Mouse (Mus musculus) T-cell, adult 2 months (primary cell): ENCODE data around the gene Tnrc6b.

Source experiments
- DNase-seq: peaks from one replicate; pipeline ENCODE4 v3.0.0; 2022; ENCODE audit warnings: low spot score

The Tnrc6b gene

DNA sequence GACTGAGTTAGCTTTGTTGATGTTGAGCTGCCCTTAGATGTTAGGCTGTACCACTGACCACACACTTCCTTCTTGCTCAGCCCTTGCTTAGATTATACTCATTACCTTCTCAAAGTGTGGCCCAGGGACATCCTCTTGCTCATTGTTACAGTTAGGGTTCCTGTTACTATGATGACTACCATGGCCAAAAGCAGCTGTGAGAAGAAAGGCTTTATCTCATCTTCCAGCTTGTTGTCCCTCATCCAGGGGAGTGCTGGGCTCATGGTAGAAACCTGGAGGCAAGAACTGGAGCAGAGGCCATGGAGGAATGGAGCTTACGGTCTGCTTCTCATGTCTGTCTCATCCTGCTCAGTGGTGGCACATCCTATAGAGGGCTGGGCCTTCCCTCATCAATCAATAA, 28.9 kb downstream of the Tnrc6b start:
- DNase-seq, result peak; percentile 41

DNA sequence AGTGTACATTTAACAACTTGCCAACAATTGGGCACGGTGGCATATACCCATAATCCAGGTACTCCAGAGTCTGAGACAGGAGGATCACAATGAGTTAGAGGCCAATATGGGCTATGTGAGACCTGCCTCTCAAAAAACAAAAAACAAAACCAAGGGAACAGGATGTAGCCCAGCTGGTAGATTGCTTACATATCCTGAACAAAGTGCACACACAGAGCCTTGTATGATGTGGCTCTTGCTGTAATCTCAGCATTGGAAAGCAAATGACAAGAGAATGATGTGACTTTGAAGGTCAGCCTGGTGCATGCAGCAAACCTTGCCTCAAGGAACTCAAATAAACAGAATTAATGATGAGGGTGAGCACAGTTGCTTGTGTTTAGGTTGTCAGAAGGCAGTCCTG, 30.7 kb downstream of the Tnrc6b start:
- DNase-seq, result peak; percentile 61

DNA sequence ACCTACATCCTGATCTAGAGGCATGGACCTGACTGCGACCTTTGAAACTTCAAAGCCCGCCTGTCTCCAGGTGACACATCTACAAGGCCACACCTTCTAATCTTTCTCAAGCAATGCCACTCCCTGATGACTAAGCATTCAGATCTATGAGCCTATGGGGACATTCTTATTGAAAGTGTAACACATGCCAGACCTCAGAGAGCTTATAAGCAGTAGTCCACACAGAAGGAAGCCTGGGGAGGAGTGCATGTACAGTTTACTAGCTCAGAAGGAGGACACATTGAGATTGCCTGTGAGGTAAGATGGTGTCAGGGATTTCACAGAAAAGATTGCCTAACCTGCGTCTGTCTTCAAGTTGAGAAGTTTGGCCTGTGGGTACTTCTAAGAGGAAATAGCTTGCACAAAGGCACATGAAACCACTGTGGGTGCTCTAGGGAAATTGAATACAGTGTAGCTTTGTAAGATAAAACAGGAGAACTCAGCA, 31.9 kb downstream of the Tnrc6b start:
- peak; percentile 58 for DNase-seq

DNA sequence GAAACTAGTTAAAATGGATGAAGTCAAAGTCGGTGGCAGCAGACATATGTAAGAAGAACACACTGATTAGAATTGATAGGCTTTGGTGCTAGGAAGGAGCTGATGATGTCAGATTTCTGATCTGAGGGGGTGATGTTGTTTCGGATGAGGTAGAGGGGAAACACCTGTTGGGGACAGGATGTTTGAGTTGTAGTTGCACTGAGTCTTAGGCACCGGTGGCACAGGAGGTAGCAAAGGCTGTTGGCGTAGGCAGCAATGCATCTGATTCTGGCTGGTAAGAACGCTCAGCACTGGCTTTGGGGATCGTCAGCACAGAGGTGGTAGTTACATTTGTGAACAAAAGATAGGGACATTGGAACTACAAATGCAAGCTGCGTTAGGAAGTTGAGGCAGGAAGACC, 32.5 kb downstream of the Tnrc6b start:
- peak; percentile 90 for DNase-seq

DNA sequence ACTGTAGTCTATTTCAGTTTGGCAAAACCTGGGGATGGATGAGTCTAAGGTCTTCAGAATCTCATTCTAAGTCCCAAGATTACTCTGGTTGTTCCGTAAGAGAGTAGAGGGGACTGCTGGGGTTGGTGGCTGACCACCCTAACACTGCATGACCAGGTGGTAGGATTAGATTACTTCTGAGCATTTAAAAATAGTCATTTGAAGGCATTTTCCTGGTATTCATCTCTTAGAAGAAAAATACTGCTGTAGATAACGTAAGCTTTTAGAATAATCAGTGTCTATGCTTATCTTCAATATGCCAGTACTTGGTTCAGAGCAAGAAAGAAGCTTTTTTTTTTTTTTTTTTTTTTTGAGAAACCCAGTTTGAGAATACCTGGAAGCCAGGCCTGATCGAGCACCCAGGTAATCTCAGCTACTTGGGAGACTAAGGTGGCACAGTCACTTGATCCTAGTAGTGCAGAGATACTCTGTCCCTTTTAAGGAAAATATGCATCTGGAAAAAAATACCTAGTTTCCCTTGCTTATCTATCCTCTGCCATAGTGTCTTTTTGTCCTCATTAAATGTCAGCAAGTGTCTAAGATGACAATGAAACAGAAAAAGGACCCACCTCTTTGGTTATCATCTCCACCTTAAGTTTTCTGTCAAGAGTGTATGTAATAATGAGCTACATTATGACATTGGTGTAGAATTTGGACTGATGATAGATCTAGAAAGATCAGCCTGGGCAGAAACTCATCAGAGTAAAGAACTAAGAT, 33.7 kb downstream of the Tnrc6b start:
- DNase-seq, result no peak

DNA sequence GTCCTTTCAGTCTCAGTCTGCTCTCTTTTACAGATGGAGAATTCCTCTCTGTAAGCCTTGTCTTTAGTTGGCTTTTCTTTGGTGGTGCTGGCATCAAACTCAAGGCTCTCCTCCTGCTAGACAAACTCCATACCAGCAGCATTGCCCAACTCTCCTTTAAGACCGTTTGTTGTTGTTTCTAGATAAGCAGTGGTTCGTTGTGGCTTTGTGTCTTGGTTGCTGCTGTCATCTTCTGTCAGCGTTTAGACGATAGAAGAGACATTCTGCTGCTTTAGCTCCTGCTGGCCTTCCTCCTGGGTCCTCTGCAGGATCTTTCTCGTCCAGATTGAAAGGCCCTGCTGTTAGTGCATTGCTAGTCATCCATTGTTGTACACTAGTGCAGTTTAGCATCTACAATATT, 37.9 kb downstream of the Tnrc6b start:
- no peak for DNase-seq

DNA sequence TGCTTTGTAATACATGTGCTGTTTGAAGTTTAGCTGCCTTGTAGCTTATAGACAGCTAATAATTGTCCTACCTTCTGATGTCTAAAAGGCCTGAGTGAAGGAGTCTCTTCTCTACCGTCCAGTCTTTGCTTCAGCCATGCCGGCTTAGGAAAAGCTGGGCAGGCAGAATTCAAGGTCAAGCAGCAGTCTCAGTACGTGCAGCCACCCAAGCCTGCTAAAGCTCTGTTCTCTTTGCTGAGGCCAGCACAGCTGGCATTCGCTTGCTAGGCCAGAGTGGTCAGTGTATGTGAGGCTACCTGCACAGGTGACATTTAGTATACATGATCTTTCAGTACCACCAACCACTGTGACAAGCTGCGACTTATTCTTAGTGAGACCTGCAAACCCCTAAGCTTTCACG, 42.2 kb downstream of the Tnrc6b start:
- DNase-seq, result no peak

DNA sequence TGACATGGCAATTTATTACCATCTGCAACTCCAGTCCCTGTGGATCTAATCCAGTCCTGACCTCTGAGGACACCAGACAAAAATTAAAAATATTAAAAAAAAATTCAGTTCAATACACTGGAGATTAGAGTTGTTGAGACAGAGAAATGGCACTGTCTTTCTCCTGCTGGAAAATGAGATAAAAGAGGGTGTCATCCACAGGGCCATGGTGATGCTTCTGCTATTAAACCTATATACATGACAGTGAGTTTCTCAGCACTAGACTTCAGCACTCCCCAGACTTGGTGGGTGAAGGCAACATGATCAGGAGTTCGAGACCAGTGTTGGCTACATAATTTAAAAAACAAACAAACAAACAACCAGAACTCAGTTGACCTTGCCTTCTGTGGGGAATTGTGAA, 43.0 kb downstream of the Tnrc6b start:
- no peak for DNase-seq

DNA sequence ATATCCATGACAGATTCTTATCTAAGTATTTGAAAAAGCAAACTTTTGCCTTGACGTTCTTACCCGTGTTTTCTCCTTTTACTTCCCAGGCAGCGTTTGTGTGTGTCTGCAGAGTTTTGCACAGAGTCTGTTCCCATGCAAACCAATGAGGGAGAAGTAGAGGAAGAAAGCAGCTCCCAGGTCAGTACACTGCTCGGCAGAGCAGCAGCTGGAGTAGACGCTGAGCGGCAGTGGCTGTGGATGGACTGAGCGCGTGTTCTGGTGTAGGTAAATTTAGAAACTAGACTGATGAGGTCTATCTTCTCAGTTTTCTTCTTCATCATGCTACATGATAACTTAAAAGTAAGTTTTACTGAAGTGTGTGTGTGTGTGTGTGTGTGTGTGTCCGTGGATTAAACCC, 48.3 kb downstream of the Tnrc6b start:
- no peak for DNase-seq

DNA sequence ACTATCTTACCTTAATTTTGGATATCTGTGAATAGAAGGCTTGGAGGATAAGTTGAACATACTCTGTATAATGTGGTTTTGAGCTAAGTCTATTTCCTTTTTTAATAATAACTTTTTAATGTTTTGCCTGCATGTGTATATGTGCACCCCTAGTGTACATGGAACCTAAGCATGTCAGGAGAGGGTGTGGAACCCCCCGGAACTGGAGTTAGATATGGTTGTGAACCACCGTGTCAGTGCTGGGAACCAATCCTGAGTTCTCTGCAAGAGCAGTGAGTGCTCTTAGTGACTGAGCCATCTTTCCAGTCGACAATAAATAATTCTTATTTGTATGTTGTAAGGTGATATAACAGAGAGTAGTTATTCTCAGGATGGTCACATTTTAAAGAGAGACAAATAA, 49.4 kb downstream of the Tnrc6b start:
- DNase-seq, result no peak

DNA sequence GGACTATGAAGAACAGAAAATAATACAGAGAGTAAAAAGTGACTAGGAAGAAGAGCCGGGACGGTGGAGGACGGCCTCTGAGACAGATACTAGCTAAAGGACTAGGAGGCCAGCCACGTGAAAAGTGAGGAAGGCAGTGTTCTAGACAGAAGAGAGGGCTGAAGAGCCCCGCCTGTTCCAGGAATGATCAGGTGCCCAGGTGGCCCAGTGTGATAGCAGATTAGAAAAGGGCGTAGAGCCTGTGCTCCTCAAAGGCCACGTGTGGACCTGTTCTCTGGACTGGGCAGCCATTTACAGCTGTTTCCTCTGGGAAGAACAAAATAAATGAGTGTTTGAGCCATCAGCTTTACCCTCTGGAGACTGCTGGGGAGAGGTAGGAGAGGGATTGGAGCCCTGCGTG, 49.8 kb downstream of the Tnrc6b start:
- DNase-seq, result no peak

DNA sequence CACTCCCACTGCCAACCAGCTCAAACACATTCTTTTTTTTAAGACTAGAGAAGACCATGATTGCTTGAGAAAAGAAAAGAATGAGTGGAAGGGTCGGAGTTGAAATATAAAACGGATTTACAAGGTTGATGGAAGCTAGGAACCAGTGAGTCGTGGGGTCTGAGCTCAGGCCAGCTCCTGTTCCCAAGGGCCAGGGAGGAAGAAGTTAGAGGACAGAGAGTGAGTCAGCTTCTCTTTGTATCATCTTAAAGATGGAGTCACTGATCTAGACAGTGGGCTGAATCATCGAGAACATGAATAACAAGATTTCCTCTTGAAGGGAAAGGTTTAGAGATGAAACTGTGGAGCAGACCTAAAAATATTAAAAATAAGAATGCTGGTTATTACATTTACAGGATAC, 51.5 kb downstream of the Tnrc6b start:
- no peak for DNase-seq

DNA sequence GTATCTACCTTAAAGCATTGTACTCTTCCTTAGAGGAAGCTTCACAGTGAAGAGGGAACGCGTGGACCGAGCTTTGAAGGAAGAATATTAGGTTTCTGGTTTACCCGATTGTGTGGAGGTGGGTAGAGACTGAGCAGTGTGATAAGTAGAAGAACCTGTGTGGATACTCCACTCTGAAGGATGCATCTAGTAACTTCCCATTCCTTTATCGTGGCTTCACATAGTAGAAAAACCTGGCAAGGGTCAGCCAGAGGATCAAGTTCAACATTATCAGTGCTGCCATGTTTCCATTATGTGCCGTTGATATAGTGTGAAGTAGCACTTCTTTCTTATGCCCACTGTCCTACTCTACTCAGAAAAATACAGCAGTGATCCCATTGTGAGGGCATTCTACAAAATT, 53.6 kb downstream of the Tnrc6b start:
- DNase-seq, result no peak

DNA sequence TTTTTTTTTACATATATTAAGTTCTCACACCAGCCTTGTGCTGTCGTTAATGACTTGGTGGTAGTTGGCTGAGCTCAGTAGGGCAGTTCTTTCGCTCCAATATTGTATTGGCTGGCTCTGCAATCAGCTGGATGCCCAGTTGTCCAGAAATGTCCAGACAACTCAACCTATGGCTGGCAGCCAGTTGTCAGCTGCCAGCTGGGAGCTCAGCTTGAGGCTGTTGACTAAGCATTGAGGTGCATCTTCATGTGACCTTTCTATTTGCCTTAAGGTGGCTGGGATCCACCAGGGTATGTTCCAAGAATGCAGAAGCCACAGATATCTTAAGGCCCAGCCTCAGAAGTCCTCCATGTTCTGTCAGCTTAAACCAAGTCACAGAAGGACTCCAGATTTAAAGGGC, 54.3 kb downstream of the Tnrc6b start:
- DNase-seq, result no peak

DNA sequence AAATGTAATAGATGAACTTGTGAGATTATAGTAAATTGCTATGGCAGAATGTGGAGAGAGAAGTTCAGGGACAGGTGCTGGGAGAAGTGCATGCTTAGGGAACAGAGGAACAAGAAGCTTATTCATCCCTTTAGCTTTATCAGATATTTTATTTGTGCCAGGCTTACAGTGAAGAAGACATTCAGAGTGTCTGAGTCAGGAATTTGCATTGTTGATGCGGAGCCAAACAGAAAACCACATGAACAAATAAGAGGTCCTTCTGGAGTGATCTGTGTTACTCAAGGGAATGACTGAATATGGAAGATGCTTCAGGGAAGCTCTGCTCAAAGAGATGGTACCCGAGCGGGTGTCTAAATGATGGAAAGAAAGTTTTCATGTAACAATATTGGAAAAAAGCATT, 57.1 kb downstream of the Tnrc6b start:
- no peak for DNase-seq

DNA sequence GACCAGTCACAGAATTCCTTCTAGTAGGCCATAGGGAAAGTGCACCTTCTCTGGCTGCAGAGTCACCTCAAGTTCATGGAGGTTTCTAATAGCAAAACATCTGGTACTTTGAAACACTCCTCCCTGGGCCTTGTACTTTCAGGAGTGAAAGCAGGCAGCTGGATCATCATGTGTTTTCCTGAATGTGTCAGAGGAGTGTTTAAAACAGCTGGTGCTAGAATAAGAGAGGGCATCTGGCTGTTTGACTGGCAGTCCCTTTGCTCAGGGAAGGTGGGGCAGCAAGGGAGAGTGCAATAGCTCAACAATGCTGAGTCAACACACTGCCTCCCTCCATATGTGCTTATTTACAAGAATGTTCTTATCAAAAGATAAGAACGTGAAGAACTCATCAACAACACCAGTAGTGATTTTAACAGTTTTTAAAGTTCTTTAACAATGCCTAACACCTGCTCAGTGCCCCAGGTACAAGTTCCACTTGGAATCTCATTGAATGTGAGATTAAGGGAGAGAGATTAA, 60.9 kb downstream of the Tnrc6b start:
- no peak for DNase-seq

DNA sequence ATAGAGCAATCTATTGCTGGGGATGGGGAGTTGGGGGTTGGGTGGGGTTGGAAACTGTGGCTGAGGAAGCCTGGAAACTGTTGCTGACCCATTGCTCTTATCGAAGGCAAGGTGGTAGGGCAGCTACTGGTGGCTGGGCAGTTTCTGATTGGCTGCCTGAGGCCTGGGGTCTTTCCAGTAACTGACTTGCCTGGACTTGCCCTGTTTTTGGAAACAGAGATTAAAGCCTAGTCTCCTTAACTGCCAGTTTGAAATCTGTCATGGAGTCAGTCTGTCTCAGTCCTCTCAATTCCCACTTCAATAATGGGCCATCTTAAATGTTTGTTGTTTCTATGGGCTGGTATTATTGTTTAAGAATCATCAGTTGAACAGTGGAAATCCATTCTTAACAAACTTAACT, 63.6 kb downstream of the Tnrc6b start:
- DNase-seq, result no peak

DNA sequence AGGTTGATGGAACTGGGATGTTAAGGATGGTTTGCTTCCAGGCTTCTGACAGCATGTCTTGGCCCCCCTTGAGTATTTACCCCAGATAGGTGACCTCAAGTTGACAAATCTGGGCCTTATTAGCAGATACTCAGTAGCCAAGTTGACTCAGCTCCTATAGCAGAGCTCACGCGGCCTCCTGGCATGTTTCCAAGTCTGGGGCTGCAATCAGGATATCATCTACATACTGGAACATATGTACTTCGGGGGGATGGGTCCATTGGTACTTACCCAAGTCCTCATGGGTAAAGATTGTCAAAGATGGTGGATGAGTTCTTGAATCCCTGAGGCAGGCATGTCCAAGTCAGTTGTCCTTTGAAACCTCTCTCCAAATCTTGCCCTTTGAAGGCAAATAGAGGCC, 67.9 kb downstream of the Tnrc6b start:
- DNase-seq, result no peak

DNA sequence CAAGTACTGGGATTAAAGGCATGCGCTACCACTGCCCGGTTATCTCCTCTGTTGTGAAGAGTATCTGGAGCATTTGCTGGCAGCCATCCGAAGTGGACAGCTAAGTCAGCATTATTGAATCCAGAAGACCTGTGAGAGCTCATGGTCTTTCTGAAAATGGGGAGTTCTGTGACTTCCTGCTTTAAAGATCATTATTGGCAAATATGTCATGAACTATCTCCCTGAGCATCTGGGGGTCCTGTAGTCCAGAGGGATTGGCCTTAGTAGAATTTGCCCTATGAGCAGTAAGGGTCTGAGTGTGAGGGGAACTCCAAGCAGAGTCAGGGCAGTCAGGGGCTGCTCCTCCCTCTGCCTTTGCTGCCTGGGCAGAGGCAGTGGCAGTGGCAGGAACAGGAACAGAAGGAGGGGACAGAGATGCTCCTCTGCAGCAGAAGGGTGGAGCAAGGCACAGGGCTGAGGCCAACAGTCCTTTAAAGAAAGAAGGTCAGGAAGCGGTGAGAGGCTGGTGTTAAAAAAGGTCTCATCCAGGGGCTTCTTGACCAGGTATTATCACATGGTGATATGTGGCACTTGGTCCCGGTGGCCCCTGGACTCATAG, 69.1 kb downstream of the Tnrc6b start:
- no peak for DNase-seq

DNA sequence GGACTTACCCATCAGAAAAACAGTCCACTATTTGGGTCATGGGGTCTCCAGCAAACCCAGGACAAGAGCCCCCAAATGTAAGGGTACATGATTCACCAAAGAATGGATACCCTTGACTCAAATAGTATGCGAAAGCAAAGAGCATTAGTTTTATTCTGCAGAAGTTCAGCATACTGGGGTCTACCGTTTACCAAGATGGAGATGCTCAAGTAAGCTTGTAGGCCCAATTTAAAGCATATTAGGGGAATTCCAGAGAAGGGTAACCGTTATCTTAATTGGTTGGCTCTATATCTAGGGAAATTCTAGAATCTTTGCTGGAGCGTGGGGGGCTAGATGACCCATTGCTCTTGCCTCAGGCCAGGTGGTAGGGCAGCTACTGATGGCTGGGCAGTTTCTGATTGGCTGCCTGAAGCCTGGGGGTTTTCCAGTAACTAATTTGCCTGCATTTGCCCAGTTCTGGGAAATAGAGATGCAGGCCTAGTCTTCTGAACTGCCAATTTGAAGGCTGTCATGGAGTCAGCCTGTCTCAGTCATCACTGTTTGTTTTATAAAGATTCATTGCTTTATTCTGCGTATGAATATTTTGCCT, 70.2 kb downstream of the Tnrc6b start:
- no peak for DNase-seq

DNA sequence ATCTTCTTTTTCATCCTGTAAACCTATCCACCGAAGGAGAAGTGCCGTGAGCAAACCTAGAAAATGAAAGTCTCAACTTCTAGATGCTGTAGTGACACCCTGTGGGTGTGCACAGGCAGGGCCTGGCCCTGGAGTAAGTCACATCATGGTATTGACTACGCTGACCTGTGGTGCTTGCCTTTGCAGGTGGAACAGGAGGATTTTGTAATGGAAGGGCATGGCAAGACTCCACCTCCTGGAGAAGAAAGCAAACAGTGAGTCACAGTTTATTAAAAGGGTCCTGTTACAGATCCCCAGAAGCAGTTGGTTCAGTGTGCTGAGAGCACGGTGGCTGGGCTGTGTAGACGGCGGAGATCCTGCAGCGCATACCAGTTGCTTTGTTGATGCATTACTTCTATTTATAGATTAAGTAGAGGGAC, 73.4 kb downstream of the Tnrc6b start:
- DNase-seq, result peak; percentile 45

DNA sequence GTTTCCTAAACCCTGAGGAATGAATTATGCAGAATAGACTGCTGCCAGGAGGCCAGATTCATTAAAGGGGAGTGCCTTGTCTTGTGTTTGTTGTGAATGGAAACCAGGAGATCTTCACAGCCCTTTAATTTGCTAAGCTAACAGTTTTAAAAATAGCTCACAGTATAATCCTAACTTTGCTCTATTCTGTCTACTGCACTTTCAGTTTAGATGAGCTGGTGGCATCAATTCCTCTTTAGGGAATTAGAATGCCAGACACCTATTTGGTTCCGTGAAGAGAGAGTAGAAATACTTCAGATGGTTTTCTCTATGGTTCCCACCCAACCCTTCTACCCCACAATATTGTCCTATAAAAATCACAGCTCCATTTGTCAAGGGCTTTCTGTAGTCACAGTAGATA, 74.6 kb downstream of the Tnrc6b start:
- DNase-seq, result no peak

DNA sequence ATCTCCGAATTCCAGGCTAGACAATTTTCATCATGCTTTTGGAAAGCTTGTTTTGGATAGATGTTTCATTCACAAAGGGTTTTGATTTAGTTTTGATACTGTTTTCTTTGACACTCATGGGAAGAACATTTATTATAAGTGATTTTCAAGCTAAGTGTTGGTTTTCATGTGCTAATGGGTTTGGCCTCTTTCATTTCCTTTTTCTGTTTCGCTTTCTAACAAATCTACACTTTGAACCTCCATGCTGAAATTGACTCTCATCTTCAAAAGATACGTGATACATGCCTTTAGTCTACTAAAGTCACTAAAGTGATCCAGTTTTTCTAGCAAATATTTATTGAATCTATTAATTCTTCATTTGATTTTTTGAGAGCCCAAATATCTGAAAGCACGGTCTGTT, 76.6 kb downstream of the Tnrc6b start:
- no peak for DNase-seq
